Comparison of ENCODE assay signal across 12 mouse cellular contexts in genomic region chr9:66590051-66590450, GRCm38 (mm10). TPM values are rescaled to one million over a fixed set of nuclear protein-coding genes. Genes with fewer than 3 reads are reported as not detected.
DNase-seq lines count a peak whose midpoint lies in the region; ATAC-seq and TF ChIP-seq lines count a peak whose summit lies in the region.
"Had no signal": no experiment of that assay in that cellular context is flagged by ENCODE, and none has a peak within 500 bp of the region (broad histone marks: within the 10 kb centered on the region; RNA-seq: fewer than 3 reads in every experiment).

No protein-coding gene starts in this region.

- H3K9ac ChIP-seq in hindbrain, embryonic 13.5 days = peak overlapping the region; percentile 43; the same call in 1 of the 2 replicates
- no peak overlapping the region for H3K9ac ChIP-seq in midbrain, embryonic 14.5 days (replicated peaks; ENCODE audit: low read length)
- no peak overlapping the region for H3K9ac ChIP-seq in lung, postnatal 0 days (replicated peaks; ENCODE audit: low read depth)
- H3K9ac ChIP-seq: liver, embryonic 13.5 days had no signal

- WGBS in embryonic facial prominence, embryonic 10.5 days = 80% methylated on average over 2 of the region's 2 CpGs
- WGBS in hindbrain, embryonic 13.5 days = 62% methylated on average over 2 of the region's 2 CpGs
- 48% methylated on average over 2 of the region's 2 CpGs for WGBS in midbrain, embryonic 14.5 days
- WGBS in lung, postnatal 0 days = 35% methylated on average over 2 of the region's 2 CpGs

- TF ChIP-seq CTCF in gastrocnemius, adult 2 months (IDR thresholded peaks at IDR 0.05) = no peak
- no peak for TF ChIP-seq CTCF in lung, postnatal 0 days (IDR thresholded peaks at IDR 0.05)

- no peak for ATAC-seq in hindbrain, embryonic 13.5 days (ENCODE audit: low FRiP score)
- ATAC-seq in midbrain, embryonic 14.5 days (ENCODE audit: low FRiP score, low TSS enrichment) = no peak
- no peak for ATAC-seq in lung, postnatal 0 days

- H3K27ac ChIP-seq in gastrocnemius, adult 2 months = 0 out of 2 replicates have a peak overlapping the region, but pooled peaks have one; percentile 1
- H3K27ac ChIP-seq in embryonic facial prominence, embryonic 10.5 days (replicated peaks) = no peak overlapping the region
- no peak overlapping the region for H3K27ac ChIP-seq in hindbrain, embryonic 13.5 days
- no peak overlapping the region for H3K27ac ChIP-seq in midbrain, embryonic 14.5 days (replicated peaks; ENCODE audit: low read depth, low read length)
- no peak overlapping the region for H3K27ac ChIP-seq in lung, postnatal 0 days (ENCODE audit: low read length)
- H3K27ac ChIP-seq: liver, embryonic 13.5 days had no signal

- H3K4me3 ChIP-seq in gastrocnemius, adult 2 months = no peak overlapping the region
- H3K4me3 ChIP-seq in embryonic facial prominence, embryonic 10.5 days = peak overlapping the region; percentile 28; the same call in 1 of the 2 replicates
- H3K4me3 ChIP-seq in hindbrain, embryonic 13.5 days = peak overlapping the region; percentile 19
- H3K4me3 ChIP-seq in midbrain, embryonic 14.5 days (replicated peaks; ENCODE audit: low read depth, low read length) = no peak overlapping the region
- H3K4me3 ChIP-seq in lung, postnatal 0 days (ENCODE audit: low read depth, low read length) = no peak overlapping the region

- no peak for DNase-seq in gastrocnemius, adult 2 months
- no peak for DNase-seq in gastrocnemius, adult 18-20 months (ENCODE audit: low spot score)
- DNase-seq in embryonic facial prominence, embryonic 10.5 days (ENCODE audit: low spot score) = no peak
- no peak for DNase-seq in midbrain, embryonic 14.5 days
- DNase-seq in embryo, embryonic 11 days = no peak
- DNase-seq in lung, postnatal 0 days (ENCODE audit: low spot score) = no peak
- DNase-seq in ovary, adult 18-20 months (ENCODE audit: low spot score) = no peak
- DNase-seq: gastrocnemius, postnatal 10 days; kidney, postnatal 36 days; liver, embryonic 13.5 days; thymus, postnatal 14 days had no signal

- peaks cover 65% of the 10 kb centered on the region for H3K4me1 ChIP-seq in embryonic facial prominence, embryonic 10.5 days
- peaks cover 38% of the 10 kb centered on the region for H3K4me1 ChIP-seq in hindbrain, embryonic 13.5 days (replicated peaks)
- H3K4me1 ChIP-seq in midbrain, embryonic 14.5 days (ENCODE audit: control insufficient read depth, insufficient read depth, low read length) = peaks cover 25% of the 10 kb centered on the region
- H3K4me1 ChIP-seq in lung, postnatal 0 days (ENCODE audit: insufficient read depth, low read depth, low read length) = peaks cover 19% of the 10 kb centered on the region; the same call in 1 of the 2 replicates

- peaks cover 8% of the 10 kb centered on the region for H3K27me3 ChIP-seq in embryonic facial prominence, embryonic 10.5 days (replicated peaks; ENCODE audit: low read depth, poor library complexity, severe bottlenecking)
- peaks cover 6% of the 10 kb centered on the region; the same call in 1 of the 2 replicates for H3K27me3 ChIP-seq in hindbrain, embryonic 13.5 days
- H3K27me3 ChIP-seq in midbrain, embryonic 14.5 days (ENCODE audit: control insufficient read depth, insufficient read depth, low read length) = no peaks in the 10 kb centered on the region
- no peaks in the 10 kb centered on the region for H3K27me3 ChIP-seq in lung, postnatal 0 days (replicated peaks; ENCODE audit: insufficient read depth, low read length)
- H3K27me3 ChIP-seq: liver, embryonic 13.5 days had no signal

- TF ChIP-seq EP300 in lung, postnatal 0 days (IDR thresholded peaks at IDR 0.05) = no peak

- no peaks in the 10 kb centered on the region for H3K9me3 ChIP-seq in embryonic facial prominence, embryonic 10.5 days
- H3K9me3 ChIP-seq in hindbrain, embryonic 13.5 days = no peaks in the 10 kb centered on the region
- no peaks in the 10 kb centered on the region for H3K9me3 ChIP-seq in midbrain, embryonic 14.5 days (ENCODE audit: control insufficient read depth, low read length)
- no peaks in the 10 kb centered on the region for H3K9me3 ChIP-seq in lung, postnatal 0 days (ENCODE audit: low read length)
- H3K9me3 ChIP-seq: liver, embryonic 13.5 days had no signal

- H3K36me3 ChIP-seq in embryonic facial prominence, embryonic 10.5 days (replicated peaks) = no peaks in the 10 kb centered on the region
- no peaks in the 10 kb centered on the region for H3K36me3 ChIP-seq in hindbrain, embryonic 13.5 days
- H3K36me3 ChIP-seq in midbrain, embryonic 14.5 days (ENCODE audit: control insufficient read depth, insufficient read depth, low read length) = no peaks in the 10 kb centered on the region
- H3K36me3 ChIP-seq in lung, postnatal 0 days (ENCODE audit: insufficient read depth, low read length) = no peaks in the 10 kb centered on the region
- H3K36me3 ChIP-seq: liver, embryonic 13.5 days had no signal

- intact Hi-C loops in gastrocnemius, adult 2 months (cut with DNase I) = loop anchor here (5.0 kb wide), 1 partner anchor 78 kb away; the partner anchor contains the start of gene Fbxl22

- H3K4me2 ChIP-seq in hindbrain, embryonic 13.5 days = peak overlapping the region; percentile 74
- H3K4me2 ChIP-seq in midbrain, embryonic 14.5 days (ENCODE audit: low read length) = peak overlapping the region; percentile 83
- no peak overlapping the region; the same call in 1 of the 2 replicates for H3K4me2 ChIP-seq in lung, postnatal 0 days (replicated peaks; ENCODE audit: low read depth, low read length)

RNA-seq across cellular contexts. Expression of gene Usp3, which starts 2.9 kb away (rescaled TPM):
- total RNA-seq in gastrocnemius, adult 2 months (2021) = 10 to 100 TPM; 15.0 to 17.1 TPM
- 10 to 100 TPM; 10.1 to 11.0 TPM for total RNA-seq in gastrocnemius, adult 18-20 months (2021)
- polyA plus RNA-seq in embryonic facial prominence, embryonic 10.5 days (2016; fragmentation: Nextera tagmentation; extraction: Ambion mirVana) = 103 and 106 TPM in 2 replicates
- 89.8 and 94.3 TPM in 2 replicates for polyA plus RNA-seq in hindbrain, embryonic 13.5 days (2015; fragmentation: Nextera tagmentation; extraction: Ambion mirVana)
- 70.0 and 104 TPM in 2 replicates for polyA plus RNA-seq in midbrain, embryonic 14.5 days (2014; fragmentation: Nextera tagmentation; extraction: Ambion mirVana)
- 45.9 and 51.8 TPM in 2 replicates for polyA plus RNA-seq in lung, postnatal 0 days (2015; fragmentation: Nextera tagmentation; extraction: Ambion mirVana)

Comparison
In these comparisons a context has a peak if more than half of its experiments do, and no peak if none do; other contexts are left out.
1. H3K4me3 ChIP-seq: peak in embryonic facial prominence, embryonic 10.5 days (single experiment) and hindbrain, embryonic 13.5 days (single experiment); none in gastrocnemius, adult 2 months (single experiment), midbrain, embryonic 14.5 days (single experiment) and lung, postnatal 0 days (single experiment).